Mouse (Mus musculus) kidney, adult 2 months (tissue): ENCODE data around the gene Rps18. TPM values are rescaled to one million over a fixed set of nuclear protein-coding genes. Genes with fewer than 3 reads are reported as not detected.
A peak's percentile ranks its signal among the peaks of the same experiment; 100 is the strongest.

Source experiments
- DNase-seq: peaks from one replicate; pipeline ENCODE4 v3.0.0; 2021
- H3K27ac ChIP-seq: fragments of 200-500 bp; 2 replicates; pipeline ENCODE4 v1.5.1; 2012; ENCODE audit warnings: low read depth, low read length, control low read depth, inconsistent platforms; ENCODE audit not compliant: insufficient read depth
- H3K27me3 ChIP-seq: fragments of 200-500 bp; replicated peaks from 2 replicates; pipeline ENCODE4 v1.6.1; 2012; ENCODE audit warnings: mild to moderate bottlenecking, moderate library complexity, low read length, inconsistent platforms; ENCODE audit not compliant: control insufficient read depth, insufficient read depth
- H3K36me3 ChIP-seq: fragments of 200-500 bp; 2 replicates; pipeline ENCODE4 v1.6.1; 2012; ENCODE audit warnings: mild to moderate bottlenecking, moderate library complexity, low read length, inconsistent platforms; ENCODE audit not compliant: control insufficient read depth, insufficient read depth
- H3K4me1 ChIP-seq: fragments of 200-500 bp; 2 replicates; pipeline ENCODE4 v1.6.1; 2011; ENCODE audit warnings: low read length; ENCODE audit not compliant: control insufficient read depth, insufficient read depth
- H3K4me3 ChIP-seq: fragments of 200-500 bp; 2 replicates; pipeline ENCODE4 v1.5.1; 2011; ENCODE audit warnings: mild to moderate bottlenecking, low read depth, low read length, control low read depth; ENCODE audit not compliant: insufficient read depth
- CTCF ChIP-seq: fragments of 200-500 bp; conservative IDR thresholded peaks from 2 replicates; pipeline ENCODE4 v1.5.1; 2011; ENCODE audit warnings: low read depth, mild to moderate bottlenecking, control low read depth, low read length, moderate library complexity, mixed read lengths; ENCODE audit not compliant: insufficient read depth, insufficient read length
- POLR2A ChIP-seq: fragments of 200-500 bp; IDR thresholded peaks from one replicate; pipeline ENCODE4 v1.6.1; 2011; ENCODE audit warnings: low read depth, low read length, control low read depth
- WGBS: fragments of 180-500 bp; shearing (Covaris S2); methylation state at CpG from one replicate; pipeline ENCODE4 v1.1.7; 2018; 5-methylcytosine and 5-hydroxymethylcytosine counted together
- polyA plus RNA-seq: library from polyadenylated mRNA; depleted of rRNA; stranded (reverse); fragments of >200 nt; gene quantifications from 2 replicates; pipeline ENCODE4 v1.2.3, GENCODE M21; 2012

Gene Rps18
- polyA plus RNA-seq, 1 experiment, result 406 TPM

GRCm38 (mm10) chr17:33932448-33932847 is 23.4 kb downstream of the Rps18 start:
- TF ChIP-seq POLR2A (no peak), CTCF (no peak)
- Histone ChIP-seq H3K27ac (no peak overlapping the region), H3K4me1 (no peaks in the 10 kb centered on the region), H3K36me3 (no peaks in the 10 kb centered on the region), H3K27me3 (no peaks in the 10 kb centered on the region), H3K4me3 (no peak overlapping the region)
- WGBS, result 80% methylated on average over 14 of the region's 14 CpGs
- DNase-seq, result no peak

- no peak overlapping the region for H3K27ac ChIP-seq
- H3K36me3 ChIP-seq, result no peaks in the 10 kb centered on the region
- 95% methylated on average over 11 of the region's 11 CpGs for WGBS
- no peaks in the 10 kb centered on the region for H3K4me1 ChIP-seq
- H3K4me3 ChIP-seq, result no peak overlapping the region
- TF ChIP-seq CTCF (no peak), POLR2A (no peak)
- no peaks in the 10 kb centered on the region for H3K27me3 ChIP-seq
- no peak for DNase-seq
Measured at GRCm38 (mm10) chr17:33931947-33932346, 23.9 kb downstream of the Rps18 start.

- H3K36me3 ChIP-seq, result no peaks in the 10 kb centered on the region
- no peaks in the 10 kb centered on the region for H3K4me1 ChIP-seq
- peak overlapping the region; percentile 83 for H3K4me3 ChIP-seq
- 61% methylated on average over 18 of the region's 18 CpGs for WGBS
- no peak for DNase-seq
- H3K27me3 ChIP-seq, result no peaks in the 10 kb centered on the region
- no peak overlapping the region for H3K27ac ChIP-seq
- TF ChIP-seq POLR2A (no peak), CTCF (no peak)
Measured at GRCm38 (mm10) chr17:33931159-33931866, 24.5 kb downstream of the Rps18 start.

DNA sequence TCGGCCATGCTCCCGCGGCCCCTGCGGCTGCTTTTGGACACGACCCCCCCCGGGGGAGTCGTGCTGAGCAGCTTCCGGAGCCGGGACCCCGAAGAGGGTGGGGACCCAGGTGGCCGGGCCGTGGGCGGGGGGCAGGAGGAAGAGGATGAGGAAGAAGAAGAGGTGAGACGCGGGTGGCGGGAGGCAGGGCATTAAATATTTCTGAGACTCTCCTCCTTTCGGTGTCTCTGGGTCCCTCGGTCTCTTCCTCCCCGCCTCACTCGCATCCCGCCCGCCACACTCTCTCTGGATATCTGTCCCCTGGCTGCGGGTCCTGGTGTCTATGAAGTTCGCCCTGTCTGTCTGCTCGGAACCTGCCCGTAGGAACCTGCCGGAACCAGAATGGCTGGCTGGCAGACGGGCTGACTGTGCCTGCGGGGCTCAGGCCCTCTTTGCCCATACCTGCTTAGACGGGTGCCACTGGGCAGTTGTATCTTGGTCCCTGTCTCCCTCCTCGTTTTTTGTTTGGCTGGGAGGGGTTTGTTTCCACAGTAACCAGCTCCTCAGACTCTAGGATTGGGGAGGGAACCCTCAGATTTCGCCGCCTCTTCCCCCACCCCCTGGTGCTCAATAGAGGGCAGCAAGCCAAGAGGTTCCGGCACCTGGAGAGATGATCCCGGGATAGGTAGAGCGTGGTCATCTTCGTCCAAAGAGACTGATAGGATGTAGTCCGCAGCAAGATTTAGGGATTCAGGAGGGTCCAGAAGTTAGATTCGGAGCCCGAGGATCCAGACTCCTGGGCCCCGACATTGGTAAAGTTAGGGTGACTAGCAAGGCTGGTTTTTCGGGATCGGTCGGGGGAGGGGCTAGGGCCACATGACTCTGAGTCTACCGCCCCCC is 25.3 kb downstream of the Rps18 start:
- Histone ChIP-seq H3K36me3 (no peaks in the 10 kb centered on the region), H3K27me3 (no peaks in the 10 kb centered on the region), H3K4me1 (no peaks in the 10 kb centered on the region), H3K27ac (peak overlapping the region; percentile 96), H3K4me3 (peak overlapping the region; percentile 83)
- 2% methylated on average over 45 of the region's 45 CpGs for WGBS
- peak; percentile 85 for DNase-seq
- TF ChIP-seq POLR2A (no peak), CTCF (no peak)

DNA sequence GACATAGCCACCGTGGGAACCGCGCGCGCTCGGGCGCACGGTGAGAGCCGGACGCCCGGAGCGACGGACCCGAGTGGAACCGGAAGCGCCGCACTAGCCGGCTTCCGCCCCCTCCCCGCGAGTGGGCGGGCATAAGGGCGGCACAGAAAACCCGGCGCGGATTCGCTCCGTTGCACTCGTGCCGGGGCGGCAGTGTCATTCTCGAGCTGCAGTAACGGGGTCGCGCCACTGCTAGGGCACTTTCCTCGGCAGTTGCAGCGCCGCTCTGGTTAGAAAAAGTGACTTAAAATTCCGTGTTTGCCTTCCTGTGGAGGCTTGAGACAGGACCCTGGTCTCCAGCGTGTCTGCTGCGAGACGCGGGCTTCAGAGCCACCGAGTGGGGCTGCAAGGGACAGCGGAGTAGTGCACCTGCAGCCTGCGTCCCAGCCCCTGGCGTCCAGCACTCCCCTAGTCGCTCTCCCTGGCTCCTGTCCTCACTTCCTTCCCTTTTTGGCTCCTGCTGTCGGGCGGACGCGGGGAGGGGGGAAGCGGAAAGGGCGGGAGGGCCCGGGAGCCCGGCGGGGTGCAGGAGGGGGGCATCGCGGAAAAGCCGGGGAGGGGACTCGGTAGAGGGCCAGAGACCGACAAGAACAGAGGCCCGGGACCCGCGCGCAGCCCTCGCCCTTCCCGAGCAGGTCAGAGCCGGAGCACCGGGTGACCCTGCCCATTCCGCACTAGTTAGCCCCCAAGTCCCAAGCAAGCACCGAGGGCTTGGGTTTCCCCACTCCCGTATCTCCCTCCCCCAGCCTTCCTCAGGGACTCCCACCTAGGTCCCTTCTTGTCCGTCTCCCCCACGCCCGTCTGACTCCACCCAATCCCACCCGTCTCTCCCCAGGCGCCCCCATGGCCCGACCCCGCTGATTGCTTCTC is 26.2 kb downstream of the Rps18 start, which contains the start of gene Rgl2:
Rgl2 (plus strand) TSS at position 173 of the 909 bp plus-strand sequence.
- H3K4me3 ChIP-seq, result peak within 1 kb of the TSS; percentile 83
- WGBS, result 1% methylated on average over 77 of the region's 80 CpGs

DNA sequence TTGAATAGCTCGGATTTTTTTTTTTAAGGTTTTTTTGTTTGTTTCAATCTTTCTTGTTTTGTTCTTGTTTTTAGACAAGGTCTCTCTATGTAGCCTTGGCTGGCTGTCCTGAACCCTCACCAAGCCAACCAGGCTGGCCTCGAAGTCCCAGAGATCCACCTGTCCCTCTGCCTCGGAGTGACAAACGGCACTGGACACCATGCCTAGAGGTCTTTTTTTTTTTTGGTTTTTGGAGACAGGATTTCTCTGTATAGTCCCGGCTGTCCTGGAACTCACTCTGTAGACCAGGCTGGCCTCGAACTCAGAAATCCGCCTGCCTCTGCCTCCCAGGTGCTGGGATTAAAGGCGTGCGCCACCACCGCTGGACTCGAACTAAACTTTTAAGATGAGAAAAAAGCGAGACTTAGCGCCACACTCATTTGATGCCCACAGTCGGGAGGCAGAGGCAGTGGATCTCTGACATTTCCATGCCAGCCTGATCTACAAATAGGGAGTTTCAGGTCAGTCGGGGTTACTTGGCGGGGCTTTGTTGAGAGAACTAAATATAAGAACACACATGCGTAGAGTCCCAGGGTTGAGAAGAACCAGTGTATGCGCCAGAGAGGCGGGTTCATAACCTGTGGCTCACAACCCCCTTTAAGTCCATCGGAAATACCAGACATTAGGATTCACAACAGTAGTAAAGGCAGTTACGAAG is 27.4 kb downstream of the Rps18 start:
- WGBS, result 56% methylated on average over 21 of the region's 21 CpGs
- no peak for DNase-seq
- H3K4me3 ChIP-seq, result peak overlapping the region; percentile 83; the same call in 1 of the 2 replicates

More for the DNA sequence above, 26.2 kb downstream of the Rps18 start, which contains the start of gene Rgl2:
- H3K27ac ChIP-seq, result peak within 1 kb of the TSS; percentile 96
- TF ChIP-seq POLR2A (no peak), CTCF (0 out of 2 replicates have a peak, but pooled peaks have one; percentile 18)
- H3K27me3 ChIP-seq, result no peaks in the 10 kb centered on the region
- peak; percentile 94 for DNase-seq
- no peaks in the 10 kb centered on the region for H3K36me3 ChIP-seq
- no peaks in the 10 kb centered on the region for H3K4me1 ChIP-seq

More for the DNA sequence above, 27.4 kb downstream of the Rps18 start:
- Histone ChIP-seq H3K4me1 (no peaks in the 10 kb centered on the region), H3K27me3 (no peaks in the 10 kb centered on the region), H3K27ac (no peak overlapping the region), H3K36me3 (no peaks in the 10 kb centered on the region)
- TF ChIP-seq POLR2A, result no peak
- TF ChIP-seq CTCF, result no peak
